Mouse (Mus musculus) kidney, adult 2 months (tissue): ENCODE measurements around the gene Six2.

Experiments
- CTCF ChIP-seq: fragments of 200-500 bp; conservative IDR thresholded peaks from 2 replicates; pipeline ENCODE4 v1.5.1; 2011; ENCODE audit warnings: low read depth, mild to moderate bottlenecking, control low read depth, low read length, moderate library complexity, mixed read lengths; ENCODE audit not compliant: insufficient read depth, insufficient read length
- POLR2A ChIP-seq: fragments of 200-500 bp; IDR thresholded peaks from one replicate; pipeline ENCODE4 v1.6.1; 2011; ENCODE audit warnings: low read depth, low read length, control low read depth

DNA sequence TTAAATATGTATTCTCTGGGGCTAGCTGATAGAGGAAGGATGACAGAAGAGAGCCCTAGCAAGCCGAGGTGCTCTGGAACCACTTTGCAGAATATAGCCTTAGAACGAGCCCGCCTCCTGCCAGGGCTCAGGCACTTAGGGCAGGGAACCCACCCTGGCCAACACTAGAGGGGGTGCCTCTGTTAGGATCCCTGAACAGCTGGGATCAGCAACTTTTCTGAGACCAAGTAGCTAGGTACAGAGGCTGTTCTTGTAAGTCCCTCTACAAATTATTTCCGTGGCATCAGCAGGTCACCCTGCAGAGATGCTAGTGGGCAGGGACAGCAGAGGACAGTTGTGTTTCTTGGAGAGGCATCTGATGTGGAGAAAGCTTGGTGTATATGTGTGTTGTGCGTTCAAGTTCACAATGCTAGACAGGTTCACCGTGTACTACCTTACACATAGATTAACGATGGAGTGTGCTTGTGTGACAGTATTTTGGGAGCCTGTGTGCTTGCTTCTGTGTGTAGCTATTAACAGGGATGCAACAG lies 5.8 kb downstream of the Six2 start:
- TF ChIP-seq CTCF (no peak), POLR2A (no peak)
